Mouse (Mus musculus): ENCODE results near the gene Cadps.

Cadps gene

DNA sequence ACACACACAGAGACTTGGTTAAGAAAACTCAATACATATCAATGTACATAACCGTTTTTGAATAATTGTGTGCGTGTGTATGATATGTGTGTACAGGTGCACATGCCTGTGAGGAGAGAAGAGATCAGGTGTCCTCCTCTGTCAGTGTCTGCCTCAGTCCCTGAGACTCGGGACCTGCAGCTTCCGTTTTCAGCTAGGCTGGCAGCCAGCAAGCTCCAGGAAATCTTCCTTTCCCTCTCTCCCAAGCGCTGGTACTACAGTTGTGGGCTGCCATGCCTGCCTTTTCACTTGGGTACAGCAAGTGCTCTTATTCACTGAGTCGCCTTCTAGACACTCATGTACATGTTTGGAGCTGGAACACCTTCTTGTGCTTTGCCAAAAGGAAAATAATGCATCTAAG, 435.7 kb downstream of the Cadps start:
- DNase-seq: no peak

DNA sequence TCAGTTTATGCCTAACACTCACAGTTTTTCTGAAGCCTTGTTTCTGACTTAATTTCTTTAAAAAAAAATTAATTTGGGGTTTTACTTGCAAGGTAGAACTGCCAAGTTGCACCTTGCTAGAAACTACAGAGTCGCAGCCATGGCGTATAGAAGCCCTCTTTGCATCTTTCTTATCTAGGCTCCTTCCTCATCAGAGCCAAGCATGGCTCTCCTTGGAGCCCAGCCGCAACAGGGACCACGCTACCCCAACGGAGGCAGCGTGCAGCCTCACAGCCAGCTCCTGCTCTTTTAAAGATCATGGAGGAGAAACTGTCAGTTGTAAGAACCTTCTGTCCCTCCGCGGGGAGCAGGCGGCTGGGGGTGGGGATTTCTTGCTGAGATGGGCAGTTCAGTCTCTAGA, 445.0 kb downstream of the Cadps start:
- DNase-seq: no peak

DNA sequence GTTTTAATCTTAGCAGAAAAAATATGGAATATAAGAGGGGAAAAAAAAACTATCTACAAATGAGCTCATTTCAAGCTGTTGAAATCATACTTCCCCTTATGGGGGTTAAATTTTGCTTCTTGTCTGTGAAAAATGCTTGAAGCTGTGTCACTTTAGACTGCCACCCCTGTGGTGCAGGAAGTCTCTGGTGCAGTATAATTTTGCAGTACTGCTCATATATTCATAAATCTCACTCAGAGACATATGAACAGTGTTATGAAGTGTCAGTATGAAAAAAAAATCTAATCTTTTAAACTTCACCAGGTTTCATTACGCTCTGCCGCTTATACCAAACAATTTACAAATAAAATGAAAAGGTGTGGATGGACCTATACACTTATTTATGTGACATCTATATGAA, 445.6 kb downstream of the Cadps start:
- no peak for DNase-seq

DNA sequence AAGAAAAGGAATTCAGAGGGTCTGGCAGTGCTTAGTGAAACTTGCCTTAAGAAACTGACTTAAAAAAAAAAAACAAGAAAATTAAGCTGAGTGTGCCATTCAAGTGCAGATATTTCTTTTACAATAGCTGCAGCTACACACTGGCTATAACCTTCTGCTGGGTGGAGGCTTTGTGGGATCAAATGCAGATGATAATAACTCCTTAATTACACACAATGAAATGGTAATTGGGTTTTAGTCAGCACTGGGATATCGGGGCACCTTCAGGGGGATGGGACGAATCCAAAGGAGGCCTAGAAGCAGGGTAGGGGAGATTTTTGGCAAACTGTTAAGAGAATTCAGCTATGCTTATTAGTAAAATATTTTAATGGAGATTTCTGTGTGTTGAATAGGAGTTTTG, 447.4 kb downstream of the Cadps start:
- no peak for DNase-seq

DNA sequence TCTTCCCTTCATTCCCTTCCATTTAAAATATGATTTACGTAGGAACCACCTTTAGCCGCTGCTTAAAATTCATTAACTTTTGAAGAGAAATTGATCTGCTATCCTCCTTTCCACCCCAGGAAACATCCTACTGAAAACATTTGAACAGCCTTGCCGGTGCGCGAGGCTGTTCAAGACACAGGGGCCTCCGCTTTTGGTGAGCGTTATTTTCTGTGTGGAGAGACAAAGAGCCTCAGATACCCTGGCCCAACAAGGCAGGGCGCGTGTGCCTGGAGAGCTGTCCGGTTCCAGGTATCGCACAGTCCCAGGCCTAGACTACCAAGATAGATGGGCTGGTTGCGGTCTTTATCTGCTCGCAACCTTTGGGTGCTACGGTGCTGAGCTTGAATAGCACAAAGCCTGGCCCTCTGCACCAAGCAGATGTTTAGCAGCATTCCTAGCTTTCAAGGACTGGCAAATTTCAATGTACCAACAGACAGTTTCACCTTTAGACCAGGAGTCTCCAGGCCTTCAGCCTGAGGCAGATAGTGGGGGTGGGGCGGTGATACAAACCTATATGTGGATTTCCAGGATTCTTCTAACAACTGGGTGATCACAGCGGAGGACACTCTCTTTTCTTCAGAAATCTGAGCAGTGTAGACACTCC, 472.5 kb downstream of the Cadps start:
- DNase-seq: no peak

DNA sequence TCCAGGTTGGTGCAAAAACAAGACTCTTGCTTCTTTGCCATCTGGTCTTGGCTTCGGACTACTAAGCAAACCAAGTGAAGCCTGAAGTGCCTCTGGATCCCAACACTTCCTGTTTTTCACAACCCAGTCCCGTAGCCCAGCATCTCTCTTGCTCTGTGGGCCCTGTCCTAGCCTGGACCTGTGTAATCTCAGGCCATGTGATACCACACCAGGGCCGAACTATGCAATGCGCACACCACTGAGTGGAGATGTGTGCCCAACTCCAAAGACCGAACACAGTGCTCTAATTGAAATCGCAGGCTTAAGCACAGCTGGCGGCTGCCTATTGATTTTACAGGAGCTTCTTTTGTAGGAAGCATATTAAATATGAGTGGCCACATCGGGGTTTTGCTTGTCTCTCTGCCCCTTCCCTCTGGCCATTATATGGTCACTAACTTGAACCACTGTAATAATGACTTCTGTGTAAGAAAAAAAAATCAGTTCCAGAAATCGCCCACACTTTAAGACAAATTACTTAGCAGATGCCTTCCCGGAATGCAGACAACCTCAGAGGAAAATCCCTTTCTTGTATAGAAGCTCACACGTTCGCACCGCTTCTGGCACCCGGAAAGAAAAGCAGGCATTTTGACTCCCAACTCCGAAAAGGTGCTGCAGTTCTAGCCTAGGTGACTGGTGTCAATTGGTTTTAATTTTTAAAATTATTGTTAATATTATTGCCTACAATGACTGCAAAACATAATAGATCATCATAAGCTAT, 473.4 kb downstream of the Cadps start:
- DNase-seq: no peak

DNA sequence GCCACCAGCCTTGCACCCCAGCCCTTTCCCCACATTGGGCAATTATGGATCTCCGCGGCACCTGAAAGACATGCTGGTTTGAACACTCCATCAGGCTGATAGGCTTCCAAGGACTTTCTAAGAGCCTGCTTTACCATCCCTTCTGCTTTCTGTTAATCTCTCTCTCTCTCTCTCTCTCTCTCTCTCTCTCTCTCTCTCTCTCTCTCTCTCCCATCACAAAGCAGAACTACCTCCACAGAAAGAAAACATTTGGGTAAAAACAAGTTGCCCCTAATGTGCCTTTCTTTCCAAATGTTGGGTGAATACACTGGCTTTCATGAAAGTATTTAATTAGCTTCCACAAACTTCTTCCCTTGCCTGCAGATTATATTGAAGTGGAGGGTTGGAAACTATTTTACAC, 474.8 kb downstream of the Cadps start, which contains the start of gene Fezf2:
TSS of gene Fezf2 (minus strand) at position 101 of the 400 bp plus-strand sequence.
- no peak for DNase-seq

DNA sequence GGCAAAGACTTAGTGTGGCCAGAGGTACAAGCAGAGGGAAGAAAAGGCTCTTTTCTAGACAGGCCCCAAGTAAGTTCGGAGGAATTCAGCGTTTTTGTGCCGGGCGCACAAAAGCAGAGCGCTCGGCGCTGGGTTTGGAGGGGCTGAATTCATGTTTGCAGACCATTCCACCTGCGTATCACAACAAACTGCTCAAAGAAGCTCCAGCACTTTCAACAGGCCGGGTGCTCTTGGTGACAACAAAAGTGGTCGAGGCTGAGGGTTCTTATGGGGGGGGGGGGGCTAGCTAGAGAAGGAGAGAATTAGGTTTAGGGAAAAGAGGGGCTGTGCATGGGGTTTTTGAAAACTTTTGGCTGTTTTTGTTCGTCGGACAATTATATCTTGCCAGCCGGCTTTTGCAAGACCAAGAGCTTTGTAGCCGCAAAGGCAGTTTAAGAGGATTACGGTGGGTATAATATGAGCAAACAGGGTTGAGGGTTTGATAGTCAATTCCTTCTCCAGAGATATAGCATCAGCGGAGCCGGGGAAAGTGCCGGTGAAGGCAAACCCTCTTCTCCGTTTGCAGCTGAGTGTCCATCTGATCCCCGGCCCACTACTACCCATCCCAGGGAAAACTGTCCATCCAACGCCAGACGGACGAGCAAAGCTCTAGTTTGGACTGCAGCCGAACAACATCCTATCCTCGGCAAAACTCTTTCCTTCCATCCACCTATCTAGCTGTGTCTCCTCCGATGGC, 475.8 kb downstream of the Cadps start:
- no peak for DNase-seq

DNA sequence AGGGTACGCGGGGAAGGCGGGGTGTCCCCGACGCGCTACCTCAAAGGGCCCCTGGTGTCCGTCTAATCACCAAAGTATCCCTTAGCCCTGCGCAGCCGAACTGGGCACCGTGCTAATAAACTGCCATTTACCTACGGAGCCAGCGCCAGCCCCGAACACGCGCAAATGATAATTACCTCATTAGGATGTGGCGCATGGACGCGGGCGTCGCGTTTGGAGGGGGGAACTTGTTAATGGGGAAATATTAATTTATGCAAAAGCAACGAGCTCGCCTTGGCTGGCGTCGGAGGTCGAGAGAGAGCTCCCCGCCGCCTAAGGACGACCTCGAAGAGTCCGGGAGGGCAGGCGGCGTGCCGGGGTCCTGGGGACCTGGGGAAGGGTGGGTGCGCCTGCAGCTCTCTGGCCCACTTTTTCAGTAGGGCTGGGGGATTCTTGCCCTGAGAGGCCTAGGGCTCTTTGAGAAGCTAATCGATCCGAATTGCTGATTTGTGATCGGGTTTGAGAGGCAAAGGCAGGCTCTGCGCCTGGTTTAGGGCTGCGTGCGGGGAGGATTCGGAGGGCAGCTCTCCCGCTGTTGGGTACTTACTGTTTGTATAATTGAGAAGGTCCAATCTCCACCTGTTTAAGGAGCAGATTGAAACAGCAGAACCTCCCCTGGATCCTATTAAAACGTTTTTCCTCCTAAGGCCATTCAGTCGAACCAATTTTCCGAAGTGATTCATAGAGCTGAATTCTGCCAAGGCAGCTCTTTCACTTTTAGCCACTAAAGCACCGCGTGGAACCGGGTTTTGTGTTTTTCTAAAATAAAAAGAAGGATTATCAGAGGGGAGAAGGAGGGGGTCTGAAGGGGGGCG, 476.6 kb downstream of the Cadps start:
- no peak for DNase-seq

DNA sequence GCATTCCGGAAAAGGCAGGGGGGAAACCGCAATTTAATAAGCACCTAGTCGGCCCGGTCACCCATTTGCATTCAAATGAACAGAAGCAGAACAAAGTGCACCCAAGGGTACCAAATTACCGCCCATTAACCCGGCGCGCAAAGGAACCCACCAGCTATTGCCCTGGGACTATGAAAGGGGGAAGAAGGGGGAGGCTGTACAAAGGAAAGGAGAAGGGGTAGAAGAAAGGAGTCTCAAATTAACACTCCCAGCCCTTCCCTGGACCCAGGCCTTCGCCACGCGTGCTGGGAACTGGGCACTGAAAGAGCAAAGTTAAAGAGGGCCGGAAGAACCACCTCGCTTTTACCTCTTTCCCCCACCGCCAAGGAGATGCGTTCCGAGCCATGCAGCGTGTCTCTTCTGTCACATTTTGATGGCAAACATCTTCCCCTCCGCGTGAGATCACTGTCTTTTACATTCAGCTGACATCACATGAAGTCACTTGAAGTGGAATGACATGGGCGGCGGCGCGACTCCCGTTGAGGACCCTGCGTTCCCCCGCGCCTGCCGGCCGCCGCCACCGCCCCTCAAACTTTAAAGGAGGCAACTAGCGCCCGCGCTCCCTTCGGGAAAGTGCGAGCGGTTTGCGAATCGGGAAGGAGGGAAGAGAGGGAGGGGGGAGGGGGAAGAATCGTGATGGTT, 477.5 kb downstream of the Cadps start:
- DNase-seq: no peak

DNA sequence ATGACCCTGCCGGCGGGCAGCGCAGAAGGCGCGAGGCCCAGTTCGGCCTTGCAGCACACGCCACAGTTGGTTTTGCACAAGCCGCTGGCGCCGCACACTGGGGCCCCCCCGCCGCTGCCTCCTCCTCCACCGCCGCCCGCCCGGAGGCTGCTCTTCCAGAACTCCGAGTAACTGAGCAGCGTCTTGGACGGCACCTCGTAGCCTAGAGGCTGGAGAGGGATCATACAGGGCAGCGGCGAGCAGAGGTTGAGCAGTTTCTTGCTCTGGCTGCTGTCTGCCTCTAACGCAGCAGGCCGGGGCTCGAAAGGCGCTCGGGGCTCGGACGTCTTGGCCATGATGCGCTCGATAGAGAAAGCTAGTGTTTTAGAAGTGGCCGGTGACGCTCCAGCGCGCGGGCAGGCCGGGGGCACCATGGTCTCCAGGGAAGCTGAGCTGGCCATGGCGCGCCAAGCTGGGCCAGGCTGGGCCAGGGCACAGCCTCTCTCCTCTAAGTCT, 478.1 kb downstream of the Cadps start:
- no peak for DNase-seq

DNA sequence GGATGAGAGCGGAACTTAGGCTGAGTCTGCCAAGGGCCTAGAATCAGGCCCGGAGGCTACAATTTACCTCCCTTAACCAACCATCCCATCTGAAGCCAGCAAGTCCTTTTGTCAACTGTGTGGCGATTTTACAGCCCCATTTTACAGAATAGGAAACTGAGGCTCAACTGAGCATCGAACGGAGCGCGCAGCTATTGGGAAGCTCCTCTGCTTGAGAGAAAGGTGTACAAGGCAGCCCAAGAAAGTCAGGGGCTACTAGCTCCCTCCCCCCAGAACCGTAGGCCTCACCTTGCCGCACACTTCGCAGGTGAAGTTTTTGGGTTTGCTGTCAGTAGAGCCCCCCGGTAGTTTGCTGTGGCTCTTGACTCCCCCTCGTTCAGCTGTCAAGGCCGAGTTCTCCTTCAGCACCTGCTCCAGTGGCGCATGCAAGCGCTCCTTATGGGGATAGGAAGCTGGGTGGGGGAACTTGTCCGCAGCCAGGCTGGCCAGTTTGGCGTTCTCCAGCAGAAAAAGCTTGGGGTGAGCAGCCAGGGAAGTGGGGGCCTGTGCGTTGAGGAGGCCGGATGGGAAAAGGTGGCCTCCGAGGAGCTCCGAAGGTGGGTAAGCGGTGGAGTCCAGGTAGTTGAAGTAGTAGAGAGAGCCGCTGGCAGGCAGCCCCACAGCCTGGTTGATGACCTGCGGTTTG, 478.7 kb downstream of the Cadps start:
- DNase-seq: no peak

DNA sequence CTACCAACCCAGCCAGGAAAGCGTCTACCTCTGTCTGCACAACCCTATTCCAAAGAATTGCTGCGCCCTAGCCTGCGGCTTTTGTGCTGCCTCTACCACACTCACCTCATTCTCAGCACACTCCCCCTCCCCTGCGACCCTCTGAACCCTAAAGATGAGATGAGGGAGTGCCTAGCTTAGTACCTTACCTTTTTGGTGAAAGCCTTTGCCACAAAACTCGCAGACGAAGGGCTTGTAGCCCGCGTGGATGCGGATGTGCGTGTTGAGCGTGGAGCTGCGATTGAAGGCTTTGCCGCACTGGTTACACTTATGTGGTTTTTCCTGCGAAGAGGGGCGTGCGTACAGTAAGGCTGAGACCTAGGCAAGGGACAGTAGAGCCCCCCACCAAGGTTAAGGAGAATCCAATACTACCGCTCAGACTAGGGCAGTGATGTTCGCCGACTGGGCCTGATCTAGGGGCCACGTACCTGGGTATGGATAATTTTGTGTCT, 479.4 kb downstream of the Cadps start:
- DNase-seq: no peak

DNA sequence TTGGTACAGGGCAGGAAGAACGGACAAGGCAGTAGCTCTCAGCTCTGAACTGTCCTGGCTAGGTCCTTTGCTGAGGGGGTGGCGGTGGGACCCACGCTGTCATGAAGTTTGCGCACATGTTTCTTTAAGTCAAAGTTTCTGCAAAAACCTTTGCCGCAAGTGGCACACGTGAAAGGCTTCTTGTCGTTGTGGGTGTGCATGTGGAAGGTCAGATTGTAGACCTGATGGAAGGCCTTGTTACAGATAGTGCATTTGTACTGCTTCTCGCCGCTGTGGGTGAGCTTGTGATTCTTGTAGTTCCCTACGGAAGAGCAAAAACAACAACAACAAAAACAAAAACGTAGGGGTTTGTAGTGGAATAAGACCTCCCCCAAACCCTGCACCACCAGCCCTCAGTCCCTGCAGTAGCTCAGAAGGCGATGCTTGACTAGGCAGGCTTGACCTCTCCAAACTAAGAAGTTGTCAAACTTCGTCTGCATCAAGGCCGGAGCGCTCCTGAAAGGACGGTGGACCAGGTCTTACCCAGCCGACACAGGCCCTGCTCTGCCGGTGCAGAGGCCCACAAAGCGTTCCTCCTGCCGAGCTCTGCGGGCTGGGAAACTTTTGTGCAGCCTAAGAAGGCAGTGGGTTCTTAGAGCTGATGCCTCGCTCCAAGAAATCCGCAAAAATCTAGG, 480.3 kb downstream of the Cadps start:
- DNase-seq: no peak

DNA sequence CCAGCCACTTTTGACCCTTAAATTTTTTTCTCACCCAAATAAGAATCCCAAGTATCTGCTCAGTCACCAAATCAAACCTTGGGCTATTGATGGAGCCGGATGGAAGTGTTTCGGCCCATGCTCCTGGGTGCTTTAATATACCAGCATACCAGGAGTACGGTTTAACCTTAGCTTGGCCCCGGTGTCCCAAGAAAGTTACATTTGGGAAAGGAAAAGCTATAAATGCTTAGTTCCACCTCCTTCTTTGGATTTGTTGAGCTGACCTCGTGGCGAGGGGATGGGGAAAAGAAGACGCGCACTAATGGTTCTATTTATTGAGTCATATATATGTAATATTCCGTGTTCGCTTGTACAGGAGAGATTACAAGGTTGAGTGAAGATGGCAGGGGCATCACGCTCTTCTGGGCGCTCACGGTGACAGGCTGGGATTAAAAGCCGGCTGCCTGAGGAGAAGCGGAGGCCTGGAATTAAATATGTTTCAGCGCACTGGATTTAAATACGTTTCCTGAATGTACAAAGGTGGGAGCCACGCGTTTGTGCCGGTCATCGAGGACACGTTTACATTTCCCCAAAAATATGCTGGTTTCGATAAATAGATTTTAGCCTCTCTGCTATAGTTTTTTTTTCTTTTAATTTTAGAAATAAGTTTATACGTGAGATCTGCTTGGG, 481.0 kb downstream of the Cadps start:
- DNase-seq: no peak

DNA sequence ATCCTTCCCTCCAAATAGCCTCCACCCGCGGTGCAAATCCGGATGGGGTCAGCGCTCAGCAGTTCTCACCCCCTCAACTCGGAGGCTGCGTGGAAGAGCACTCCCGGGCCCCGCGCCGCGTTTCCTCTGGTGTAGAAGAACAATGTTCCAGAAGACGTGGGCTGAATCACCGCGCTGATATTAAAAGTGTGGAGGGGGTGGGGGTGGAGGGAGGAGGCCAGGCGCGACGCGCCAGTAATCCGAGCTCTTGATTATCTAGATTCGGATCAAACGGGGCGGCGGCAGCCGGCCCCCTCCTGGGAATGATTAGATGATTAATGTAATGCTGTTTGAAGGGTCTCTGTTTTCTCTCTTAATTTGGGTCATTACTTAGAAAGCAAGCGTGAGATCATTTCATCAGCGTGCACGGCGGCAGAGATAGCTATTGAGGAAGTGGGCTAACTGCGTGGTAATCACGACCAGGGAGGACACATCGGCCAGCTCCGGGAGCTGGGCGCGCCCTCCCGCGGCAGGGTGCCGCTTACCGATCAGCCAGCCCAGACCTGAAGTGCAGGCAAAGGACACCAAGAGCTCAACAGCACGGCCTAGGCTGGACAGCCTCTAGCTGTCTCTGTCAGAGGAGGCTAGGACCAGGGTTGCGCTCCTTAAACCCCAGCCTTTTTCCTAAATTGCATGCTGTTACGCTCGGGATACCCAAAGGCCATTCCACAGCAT, 481.6 kb downstream of the Cadps start:
- peak; percentile 3 for DNase-seq

DNA sequence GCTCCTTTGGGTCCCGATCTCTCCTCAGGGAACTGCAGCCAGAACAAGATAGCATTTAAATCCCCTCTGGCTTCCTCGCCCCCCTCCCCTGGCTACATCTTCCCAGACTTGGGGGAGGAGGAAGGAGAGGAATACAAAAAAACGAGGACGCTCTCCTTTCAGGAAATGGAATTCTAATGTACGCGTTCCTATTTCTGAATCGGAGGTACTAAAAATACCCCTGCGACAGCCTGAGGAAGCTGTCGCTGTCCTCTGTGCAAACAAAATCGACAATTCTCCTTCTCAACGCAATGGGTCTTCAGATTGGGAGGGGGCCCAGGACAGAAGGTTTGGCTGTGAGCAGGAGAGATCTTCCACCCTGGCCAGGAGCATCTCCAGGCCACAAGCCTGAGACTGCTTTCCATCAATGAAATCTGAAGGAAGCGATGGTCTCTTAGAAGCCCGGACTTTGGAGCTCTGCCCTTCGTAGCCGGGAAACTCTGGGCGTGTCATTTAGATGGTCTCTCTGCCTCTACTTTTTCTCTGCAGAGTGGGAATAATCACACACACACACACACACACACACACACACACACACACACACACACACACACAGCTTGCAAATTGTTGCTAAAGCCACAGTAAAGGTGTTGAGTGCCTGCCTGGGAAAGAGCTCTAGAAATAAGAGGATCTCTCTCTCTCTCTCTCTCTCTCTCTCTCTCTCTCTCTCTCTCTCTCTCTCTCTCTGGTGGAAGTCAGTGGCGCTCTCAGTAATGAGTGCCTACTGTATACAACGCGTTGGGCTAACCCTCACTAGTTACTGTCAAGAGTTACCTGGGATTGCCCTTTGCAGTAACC, 482.4 kb downstream of the Cadps start:
- DNase-seq: no peak

DNA sequence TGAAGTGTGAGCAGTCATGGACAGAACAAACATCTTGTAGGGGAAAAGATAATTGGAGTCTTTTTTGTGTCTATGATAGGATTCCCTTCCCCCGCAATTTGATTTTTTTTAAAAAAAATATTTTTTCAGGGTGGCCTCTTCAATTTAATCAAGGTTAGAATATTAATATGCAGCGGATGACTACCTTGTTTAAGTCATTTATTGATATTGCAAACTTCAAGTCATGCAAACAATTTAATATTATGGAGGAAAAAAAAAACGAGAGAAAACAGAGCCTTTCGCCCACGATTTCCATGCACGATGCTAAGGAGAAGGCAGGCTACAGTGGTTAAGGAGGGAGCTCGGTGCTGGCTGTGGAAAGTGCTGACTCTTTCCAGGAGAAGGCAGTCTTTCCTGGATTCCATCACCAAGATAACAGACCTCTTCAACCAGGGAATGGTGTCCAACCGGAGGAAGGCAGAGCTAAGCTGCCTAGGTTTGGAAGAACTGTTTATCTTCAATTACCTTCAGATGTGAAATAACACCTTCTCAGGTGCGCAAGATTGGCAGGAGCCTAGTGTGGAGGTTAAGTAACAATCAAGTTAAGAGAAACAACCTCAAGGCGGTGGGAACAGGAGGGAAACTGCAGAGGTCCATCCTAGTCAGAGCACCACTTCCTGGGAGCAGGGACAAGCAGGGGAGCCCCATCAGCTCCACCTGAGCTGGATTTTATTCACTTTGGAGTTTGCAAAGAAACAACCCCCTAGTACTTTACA, 483.9 kb downstream of the Cadps start:
- no peak for DNase-seq

Measured in lung, postnatal 36 days (tissue).